Mouse (Mus musculus) MEL (cell line): ENCODE data around the gene Ccl6. TPM values are rescaled to one million over a fixed set of nuclear protein-coding genes. Genes with fewer than 3 reads are reported as not detected.

ENCODE experiments used
- DNase-seq: peaks from one replicate; pipeline ENCODE4 v3.0.0; 2011; ENCODE audit warnings: low read depth, low spot score
- H3K27ac ChIP-seq: 2 replicates; pipeline ENCODE4 v1.5.1; 2012; ENCODE audit warnings: low read depth, mild to moderate bottlenecking, control low read depth, low read length, moderate library complexity; ENCODE audit not compliant: control insufficient read depth
- H3K27me3 ChIP-seq, 2 experiments: fragments of 150-350 bp in 1 of 2; sonication (generic) in 1 of 2; 2 replicates each; pipeline ENCODE4 v1.6.1; 2012; ENCODE audit warnings: low read length in 2 of 2, mild to moderate bottlenecking in 2 of 2, improper control_type of control experiment in 1 of 2, moderate library complexity in 1 of 2; ENCODE audit not compliant: insufficient read depth in 2 of 2, control insufficient read depth in 1 of 2
- H3K36me3 ChIP-seq, 2 experiments: 2 replicates each; pipeline ENCODE4 v1.6.1; 2012 to 2014; ENCODE audit warnings: low read length in 2 of 2, improper control_type of control experiment in 1 of 2, inconsistent platforms in 1 of 2, mild to moderate bottlenecking in 1 of 2; ENCODE audit not compliant: insufficient read depth in 2 of 2, control insufficient read depth in 1 of 2
- H3K4me1 ChIP-seq, 2 experiments: fragments of 150-350 bp in 1 of 2; sonication (generic) in 1 of 2; 2 replicates each; pipeline ENCODE4 v1.6.1; 2012; ENCODE audit warnings: low read length in 2 of 2, improper control_type of control experiment in 1 of 2, mild to moderate bottlenecking in 1 of 2; ENCODE audit not compliant: insufficient read depth in 2 of 2, control insufficient read depth in 1 of 2
- H3K4me3 ChIP-seq, 2 experiments: fragments of 150-350 bp in 1 of 2; sonication (generic) in 1 of 2; 2 replicates each; pipeline ENCODE4 v1.5.1; 2012; ENCODE audit warnings: low read depth in 2 of 2, low read length in 2 of 2, mild to moderate bottlenecking in 2 of 2, moderate library complexity in 2 of 2, control low read depth in 1 of 2, improper control_type of control experiment in 1 of 2; ENCODE audit not compliant: control insufficient read depth in 1 of 2, insufficient read depth in 1 of 2
- H3K79me2 ChIP-seq: 2 replicates; pipeline ENCODE4 v1.6.1; 2012; ENCODE audit warnings: mild to moderate bottlenecking, low read length, moderate library complexity; ENCODE audit not compliant: control insufficient read depth, poor library complexity, insufficient read depth
- H3K9ac ChIP-seq: 2 replicates; pipeline ENCODE4 v1.6.1; 2012; ENCODE audit warnings: low read depth, mild to moderate bottlenecking, control low read depth, low read length, moderate library complexity; ENCODE audit not compliant: control insufficient read depth, poor library complexity, severe bottlenecking
- H3K9me3 ChIP-seq: fragments of 150-350 bp; sonication (generic); replicated peaks from 2 replicates; pipeline ENCODE4 v1.6.1; 2012; ENCODE audit warnings: mild to moderate bottlenecking, low read length, improper control_type of control experiment, moderate library complexity; ENCODE audit not compliant: insufficient read depth
- BHLHE40 ChIP-seq: IDR thresholded peaks from 2 replicates; pipeline ENCODE4 v1.6.1; 2012; ENCODE audit warnings: low read depth, mild to moderate bottlenecking, inconsistent platforms, low read length, improper control_type of control experiment, borderline replicate concordance
- CHD2 ChIP-seq: IDR thresholded peaks from 2 replicates; pipeline ENCODE4 v1.6.1; 2011; ENCODE audit warnings: low read length, improper control_type of control experiment
- CTCF ChIP-seq, 3 experiments: IDR thresholded peaks in 2 of 3; conservative IDR thresholded peaks in 1 of 3; 2 replicates each; pipeline ENCODE4 v1.5.1; 2011 to 2012; ENCODE audit warnings: low read length in 3 of 3, low read depth in 2 of 3, mild to moderate bottlenecking in 2 of 3, improper control_type of control experiment in 1 of 3, inconsistent platforms in 1 of 3, mixed read lengths in 1 of 3, moderate library complexity in 1 of 3; ENCODE audit not compliant: control insufficient read depth in 1 of 3, insufficient read depth in 1 of 3, poor library complexity in 1 of 3, severe bottlenecking in 1 of 3
- EP300 ChIP-seq, 2 experiments: IDR thresholded peaks; 2 replicates each; pipeline ENCODE4 v1.6.1; 2011; ENCODE audit warnings: improper control_type of control experiment in 2 of 2, low read length in 2 of 2, low read depth in 1 of 2, mild to moderate bottlenecking in 1 of 2
- GABPA ChIP-seq: IDR thresholded peaks from 2 replicates; pipeline ENCODE4 v1.6.1; 2012; ENCODE audit warnings: low read depth, mild to moderate bottlenecking, inconsistent platforms, low read length, improper control_type of control experiment, moderate library complexity
- HCFC1 ChIP-seq: IDR thresholded peaks from 2 replicates; pipeline ENCODE4 v1.6.1; 2012; ENCODE audit warnings: low read depth, mild to moderate bottlenecking, inconsistent platforms, low read length, improper control_type of control experiment, moderate library complexity
- JUND ChIP-seq: IDR thresholded peaks from 2 replicates; pipeline ENCODE4 v1.6.1; 2011; ENCODE audit warnings: low read depth, mild to moderate bottlenecking, improper control_type of control experiment, low read length
- MAFK ChIP-seq: IDR thresholded peaks from 2 replicates; pipeline ENCODE4 v1.6.1; 2011; ENCODE audit warnings: low read depth, mild to moderate bottlenecking, low read length, improper control_type of control experiment, borderline replicate concordance
- MXI1 ChIP-seq: IDR thresholded peaks from 2 replicates; pipeline ENCODE4 v1.6.1; 2011; ENCODE audit warnings: mild to moderate bottlenecking, low read depth, low read length, improper control_type of control experiment
- MYB ChIP-seq: IDR thresholded peaks from 2 replicates; pipeline ENCODE4 v1.6.1; 2011; ENCODE audit warnings: mild to moderate bottlenecking, low read depth, low read length, improper control_type of control experiment
- NELFE ChIP-seq: IDR thresholded peaks from 2 replicates; pipeline ENCODE4 v1.6.1; 2011; ENCODE audit warnings: low read depth, low read length, improper control_type of control experiment
- POLR2A ChIP-seq, 2 experiments: IDR thresholded peaks; 2 replicates each; pipeline ENCODE4 v1.6.1; 2011 to 2012; ENCODE audit warnings: low read length in 2 of 2, mild to moderate bottlenecking in 2 of 2, control low read depth in 1 of 2, improper control_type of control experiment in 1 of 2, low read depth in 1 of 2, moderate library complexity in 1 of 2; ENCODE audit not compliant: control insufficient read depth in 1 of 2, insufficient read depth in 1 of 2, poor library complexity in 1 of 2
- POLR2AphosphoS2 ChIP-seq: IDR thresholded peaks from 2 replicates; pipeline ENCODE4 v1.6.1; 2011; ENCODE audit warnings: low read length, improper control_type of control experiment
- POLR2AphosphoS5 ChIP-seq: IDR thresholded peaks from 2 replicates; pipeline ENCODE4 v1.6.1; 2012; ENCODE audit warnings: low read depth, borderline replicate concordance, mild to moderate bottlenecking, inconsistent platforms, low read length, moderate library complexity, mixed read lengths
- RAD21 ChIP-seq: IDR thresholded peaks from 2 replicates; pipeline ENCODE4 v1.6.1; 2011; ENCODE audit warnings: mild to moderate bottlenecking, low read depth, low read length, improper control_type of control experiment
- SIN3A ChIP-seq: IDR thresholded peaks from 2 replicates; pipeline ENCODE4 v1.6.1; 2012; ENCODE audit warnings: low read length, improper control_type of control experiment, inconsistent platforms
- TBP ChIP-seq: IDR thresholded peaks from 2 replicates; pipeline ENCODE4 v1.8.0; 2011; ENCODE audit warnings: low read depth, low read length, improper control_type of control experiment
- USF1 ChIP-seq: IDR thresholded peaks from 2 replicates; pipeline ENCODE4 v1.6.1; 2014; ENCODE audit warnings: low read depth, mild to moderate bottlenecking, inconsistent platforms, low read length, improper control_type of control experiment, moderate library complexity
- USF2 ChIP-seq, 2 experiments: IDR thresholded peaks; 2 replicates each; pipeline ENCODE4 v1.6.1; 2011 to 2012; ENCODE audit warnings: improper control_type of control experiment in 2 of 2, low read length in 2 of 2, borderline replicate concordance in 1 of 2, inconsistent platforms in 1 of 2, low read depth in 1 of 2, mild to moderate bottlenecking in 1 of 2; ENCODE audit not compliant: insufficient read depth in 1 of 2
- ZC3H11A ChIP-seq: IDR thresholded peaks from 2 replicates; pipeline ENCODE4 v1.6.1; 2012; ENCODE audit warnings: low read depth, mild to moderate bottlenecking, inconsistent platforms, low read length, improper control_type of control experiment
- ZKSCAN1 ChIP-seq: IDR thresholded peaks from 2 replicates; pipeline ENCODE4 v1.6.1; 2012; ENCODE audit warnings: low read depth, mild to moderate bottlenecking, inconsistent platforms, low read length, improper control_type of control experiment, moderate library complexity
- ZNF384 ChIP-seq: IDR thresholded peaks from 2 replicates; pipeline ENCODE4 v1.6.1; 2012; ENCODE audit warnings: low read depth, mild to moderate bottlenecking, inconsistent platforms, low read length, improper control_type of control experiment
- polyA plus RNA-seq, 2 experiments: library from polyadenylated mRNA; stranded (reverse) in 1 of 2; unstranded in 1 of 2; fragments of >175 nt in 1 of 2; fragments of >200 nt in 1 of 2; gene quantifications; 2 replicates each; pipeline versions ENCODE4 v1.2.1 to v1.2.4; 2012; ENCODE audit warnings: low replicate concordance in 2 of 2, low read depth in 1 of 2; ENCODE audit not compliant: insufficient read length in 2 of 2, insufficient read depth in 1 of 2, missing spikeins in 1 of 2
- total RNA-seq: library from RNA; depleted of rRNA; stranded (reverse); fragments of 300-350 nt; gene quantifications from 2 replicates; pipeline ENCODE4 v1.2.3, GENCODE M21; 2012

Ccl6 gene
- total and polyA plus RNA-seq, 3 experiments = not detected

- no peak for DNase-seq
- no peaks in the 10 kb centered on the region for H3K9me3 ChIP-seq
- peaks cover 19 to 26% of the 10 kb centered on the region in 2 experiments for H3K27me3 ChIP-seq
- no peaks in the 10 kb centered on the region for H3K36me3 ChIP-seq
- H3K79me2 ChIP-seq = no peaks in the 10 kb centered on the region
- no peaks in the 10 kb centered on the region for H3K4me1 ChIP-seq
- H3K27ac ChIP-seq = no peak overlapping the region
- TF ChIP-seq CHD2 (no peak), RAD21 (no peak), ZNF384 (no peak), ZKSCAN1 (no peak), SIN3A (no peak), POLR2A (IDR thresholded peaks at IDR 0.05; ENCODE audit: control insufficient read depth in 1 of 2, insufficient read depth in 1 of 2, low read depth in 1 of 2, low read length in 2 of 2, poor library complexity in 1 of 2) (no peak), POLR2AphosphoS5 (no peak), BHLHE40 (no peak), EP300 (IDR thresholded peaks at IDR 0.05; ENCODE audit: low read depth in 1 of 2, low read length in 2 of 2) (no peak), USF1 (no peak), NELFE (no peak), USF2 (IDR thresholded peaks at IDR 0.05; ENCODE audit: borderline replicate concordance in 1 of 2, insufficient read depth in 1 of 2, low read depth in 1 of 2, low read length in 2 of 2) (no peak)
- no peak overlapping the region for H3K9ac ChIP-seq
- H3K4me3 ChIP-seq = no peak overlapping the region
These were observed 566 bp upstream of the Ccl6 start for GRCm38 (mm10) chr11:83593453-83593852.

- Histone ChIP-seq H3K9me3 (no peaks in the 10 kb centered on the region), H3K36me3 (peaks cover 0 to 16% of the 10 kb centered on the region in 2 experiments; a peak in 2 of 4 replicates), H3K4me1 (peaks cover 2 to 14% of the 10 kb centered on the region in 2 experiments; a peak in 3 of 4 replicates), H3K27ac (no peak overlapping the region), H3K27me3 (peaks cover 4 to 7% of the 10 kb centered on the region in 2 experiments), H3K79me2 (no peaks in the 10 kb centered on the region), H3K4me3 (no peak overlapping the region), H3K9ac (no peak overlapping the region)
- DNase-seq = no peak
- TF ChIP-seq MXI1 = no peak
- no peak for TF ChIP-seq POLR2AphosphoS2
- no peak for TF ChIP-seq JUND
- TF ChIP-seq MAFK = no peak
- TF ChIP-seq CTCF (IDR thresholded peaks at IDR 0.05 in 2 of 3, conservative IDR thresholded peaks at IDR 0.05 in 1 of 3; ENCODE audit: control insufficient read depth in 1 of 3, insufficient read depth in 1 of 3, low read depth in 2 of 3, low read length in 3 of 3, poor library complexity in 1 of 3, severe bottlenecking in 1 of 3) = no peak
- TF ChIP-seq MYB = no peak
- TF ChIP-seq SIN3A = no peak
- no peak for TF ChIP-seq TBP
- no peak for TF ChIP-seq ZC3H11A
- TF ChIP-seq GABPA = no peak
- no peak for TF ChIP-seq EP300 (IDR thresholded peaks at IDR 0.05; ENCODE audit: low read depth in 1 of 2, low read length in 2 of 2)
- TF ChIP-seq HCFC1 = no peak
These were observed 8.7 kb downstream of the Ccl6 start for GRCm38 (mm10) chr11:83584232-83584631.
